Comparison of ENCODE assay signal across 14 mouse cellular contexts in genomic region chr1:190280081-190280858, GRCm38 (mm10).
DNase-seq lines count a peak whose midpoint lies in the region; ATAC-seq and TF ChIP-seq lines count a peak whose summit lies in the region.
"Had no signal": no experiment of that assay in that cellular context is flagged by ENCODE, and none has a peak within 500 bp of the region (broad histone marks: within the 10 kb centered on the region; RNA-seq: fewer than 3 reads in every experiment).

No protein-coding gene starts in this region.

- WGBS in midbrain, embryonic 14.5 days = 50% methylated on average over 18 of the region's 18 CpGs
- 58% methylated on average over 18 of the region's 18 CpGs for WGBS in midbrain, embryonic 16.5 days
- WGBS in lung, postnatal 0 days = 86% methylated on average over 18 of the region's 18 CpGs

- H3K4me1 ChIP-seq in midbrain, embryonic 14.5 days (ENCODE audit: control insufficient read depth, insufficient read depth, low read length) = peaks cover 12% of the 10 kb centered on the region
- no peaks in the 10 kb centered on the region for H3K4me1 ChIP-seq in midbrain, embryonic 16.5 days (ENCODE audit: control insufficient read depth, insufficient read depth, low read length)
- H3K4me1 ChIP-seq in lung, postnatal 0 days (ENCODE audit: insufficient read depth, low read depth, low read length) = no peaks in the 10 kb centered on the region
- H3K4me1 ChIP-seq: embryonic facial prominence, embryonic 15.5 days; intestine, embryonic 15.5 days; megakaryocyte, embryonic 14.5 days had no signal

- TF ChIP-seq EP300 in lung, postnatal 0 days (IDR thresholded peaks at IDR 0.05) = no peak

- no peaks in the 10 kb centered on the region for H3K27me3 ChIP-seq in midbrain, embryonic 14.5 days (ENCODE audit: control insufficient read depth, insufficient read depth, low read length)
- no peaks in the 10 kb centered on the region for H3K27me3 ChIP-seq in midbrain, embryonic 16.5 days (ENCODE audit: control insufficient read depth, insufficient read depth, low read depth, low read length)
- H3K27me3 ChIP-seq in lung, postnatal 0 days (replicated peaks; ENCODE audit: insufficient read depth, low read length) = no peaks in the 10 kb centered on the region
- H3K27me3 ChIP-seq: embryonic facial prominence, embryonic 15.5 days; intestine, embryonic 15.5 days; megakaryocyte, embryonic 14.5 days had no signal

- no peaks in the 10 kb centered on the region for H3K36me3 ChIP-seq in midbrain, embryonic 14.5 days (ENCODE audit: control insufficient read depth, insufficient read depth, low read length)
- H3K36me3 ChIP-seq in midbrain, embryonic 16.5 days (ENCODE audit: control insufficient read depth, insufficient read depth, low read length) = no peaks in the 10 kb centered on the region
- H3K36me3 ChIP-seq in lung, postnatal 0 days (ENCODE audit: insufficient read depth, low read length) = no peaks in the 10 kb centered on the region
- H3K36me3 ChIP-seq: embryonic facial prominence, embryonic 15.5 days; intestine, embryonic 15.5 days had no signal

- H3K4me2 ChIP-seq in midbrain, embryonic 14.5 days (ENCODE audit: low read length) = no peak overlapping the region
- H3K4me2 ChIP-seq in midbrain, embryonic 16.5 days (ENCODE audit: low read length) = no peak overlapping the region
- H3K4me2 ChIP-seq in lung, postnatal 0 days (replicated peaks; ENCODE audit: low read depth, low read length) = no peak overlapping the region
- H3K4me2 ChIP-seq: embryonic facial prominence, embryonic 15.5 days; intestine, embryonic 15.5 days had no signal

- no peaks in the 10 kb centered on the region for H3K9me3 ChIP-seq in midbrain, embryonic 14.5 days (ENCODE audit: control insufficient read depth, low read length)
- H3K9me3 ChIP-seq in midbrain, embryonic 16.5 days (replicated peaks; ENCODE audit: control insufficient read depth, low read length, poor library complexity, severe bottlenecking) = no peaks in the 10 kb centered on the region
- H3K9me3 ChIP-seq in lung, postnatal 0 days (ENCODE audit: low read length) = no peaks in the 10 kb centered on the region
- H3K9me3 ChIP-seq: embryonic facial prominence, embryonic 15.5 days; intestine, embryonic 15.5 days had no signal

- DNase-seq in frontal cortex, postnatal 25 days (ENCODE audit: low spot score in 2 of 2) = no peak
- DNase-seq in midbrain, embryonic 14.5 days = peak; percentile 41
- peak; percentile 77 for DNase-seq in layer of hippocampus, adult 11-12 months (ENCODE audit: low spot score)
- DNase-seq in telencephalon, adult 2 months (ENCODE audit: low read depth, low spot score) = peak; percentile 79
- no peak for DNase-seq in lung, postnatal 0 days (ENCODE audit: low spot score)
- DNase-seq: adrenal gland, postnatal 36 days; kidney, postnatal 10 days; lung, adult 18-20 months had no signal

- H3K9ac ChIP-seq in midbrain, embryonic 14.5 days (replicated peaks; ENCODE audit: low read length) = no peak overlapping the region
- H3K9ac ChIP-seq in midbrain, embryonic 16.5 days (ENCODE audit: low read depth, low read length) = no peak overlapping the region
- H3K9ac ChIP-seq in lung, postnatal 0 days (replicated peaks; ENCODE audit: low read depth) = no peak overlapping the region
- H3K9ac ChIP-seq: embryonic facial prominence, embryonic 15.5 days; intestine, embryonic 15.5 days had no signal

- no peak for TF ChIP-seq CTCF in lung, postnatal 0 days (IDR thresholded peaks at IDR 0.05)

- no peak overlapping the region for H3K4me3 ChIP-seq in midbrain, embryonic 14.5 days (replicated peaks; ENCODE audit: low read depth, low read length)
- no peak overlapping the region for H3K4me3 ChIP-seq in midbrain, embryonic 16.5 days (ENCODE audit: low read depth, low read length)
- no peak overlapping the region for H3K4me3 ChIP-seq in lung, postnatal 0 days (ENCODE audit: low read depth, low read length)
- H3K4me3 ChIP-seq: embryonic facial prominence, embryonic 15.5 days; intestine, embryonic 15.5 days; megakaryocyte, embryonic 14.5 days had no signal

- no peak overlapping the region for H3K27ac ChIP-seq in midbrain, embryonic 14.5 days (replicated peaks; ENCODE audit: low read depth, low read length)
- no peak overlapping the region for H3K27ac ChIP-seq in midbrain, embryonic 16.5 days (ENCODE audit: low read length)
- H3K27ac ChIP-seq in lung, postnatal 0 days (ENCODE audit: low read length) = no peak overlapping the region
- H3K27ac ChIP-seq: embryonic facial prominence, embryonic 15.5 days; intestine, embryonic 15.5 days had no signal

- ATAC-seq in frontal cortex, adult (ENCODE audit: low TSS enrichment) = peak; percentile 72
- ATAC-seq in midbrain, embryonic 14.5 days (ENCODE audit: low FRiP score, low TSS enrichment) = no peak
- no peak for ATAC-seq in midbrain, embryonic 16.5 days
- no peak for ATAC-seq in lung, postnatal 0 days
- ATAC-seq: forebrain, embryonic 16.5 days; intestine, embryonic 15.5 days had no signal

Comparison
In these comparisons a context has a peak if more than half of its experiments do, and no peak if none do; other contexts are left out.
1. DNase-seq: peak in midbrain, embryonic 14.5 days (single experiment), layer of hippocampus, adult 11-12 months (single experiment) and telencephalon, adult 2 months (single experiment); none in frontal cortex, postnatal 25 days (0 of 2) and lung, postnatal 0 days (single experiment).